Mouse (Mus musculus) kidney, adult 11 months (tissue): ENCODE data around the gene Pwwp2b.

ENCODE experiments used
- DNase-seq: peaks from one replicate; pipeline ENCODE4 v3.0.0; 2022

The Pwwp2b gene

GRCm38 (mm10) chr7:139247881-139248614, at the start of gene Pwwp2b:
Gene Pwwp2b (plus strand): TSS chr7:139248482.
- DNase-seq: peak; percentile 72

GRCm38 (mm10) chr7:139200108-139200507, 48.2 kb upstream of the Pwwp2b start:
- peak; percentile 37 for DNase-seq

- DNase-seq: no peak
These were observed 47.1 kb upstream of the Pwwp2b start for GRCm38 (mm10) chr7:139201209-139201608.

- peak; percentile 11 for DNase-seq
These were observed 40.1 kb upstream of the Pwwp2b start for GRCm38 (mm10) chr7:139208023-139208772.

- DNase-seq: peak; percentile 42
These were observed 39.5 kb upstream of the Pwwp2b start for GRCm38 (mm10) chr7:139208773-139209095.

- peak; percentile 8 for DNase-seq
These were observed 36.5 kb upstream of the Pwwp2b start for GRCm38 (mm10) chr7:139211761-139212160.

- DNase-seq: peak; percentile 98
These were observed 35.2 kb upstream of the Pwwp2b start, which contains the start of the genes Lrrc27 and Stk32c for GRCm38 (mm10) chr7:139212754-139213745. Gene Lrrc27 (plus strand): TSS chr7:139212988. Gene Stk32c (minus strand): TSS chr7:139213307.

- DNase-seq: no peak
These were observed 34.5 kb upstream of the Pwwp2b start for GRCm38 (mm10) chr7:139213751-139214150.

GRCm38 (mm10) chr7:139214160-139214559, 34.1 kb upstream of the Pwwp2b start:
- DNase-seq: peak; percentile 6

- DNase-seq: peak; percentile 3
These were observed 33.5 kb upstream of the Pwwp2b start for GRCm38 (mm10) chr7:139214596-139215340.

GRCm38 (mm10) chr7:139215516-139215915, 32.8 kb upstream of the Pwwp2b start:
- DNase-seq: peak; percentile 1

GRCm38 (mm10) chr7:139215946-139216345, 32.3 kb upstream of the Pwwp2b start:
- no peak for DNase-seq

GRCm38 (mm10) chr7:139216464-139216863, 31.8 kb upstream of the Pwwp2b start:
- DNase-seq: peak; percentile 1

GRCm38 (mm10) chr7:139217046-139217445, 31.2 kb upstream of the Pwwp2b start:
- peak; percentile 1 for DNase-seq

- DNase-seq: peak; percentile 50
These were observed 29.5 kb upstream of the Pwwp2b start for GRCm38 (mm10) chr7:139218641-139219415.

- DNase-seq: peak; percentile 1
These were observed 28.8 kb upstream of the Pwwp2b start for GRCm38 (mm10) chr7:139219486-139219885.

GRCm38 (mm10) chr7:139220303-139220702, 28.0 kb upstream of the Pwwp2b start:
- no peak for DNase-seq

- DNase-seq: no peak
These were observed 27.2 kb upstream of the Pwwp2b start for GRCm38 (mm10) chr7:139221072-139221471.

GRCm38 (mm10) chr7:139221856-139222255, 26.4 kb upstream of the Pwwp2b start:
- no peak for DNase-seq

GRCm38 (mm10) chr7:139222341-139222740, 25.9 kb upstream of the Pwwp2b start:
- no peak for DNase-seq

GRCm38 (mm10) chr7:139224070-139224469, 24.2 kb upstream of the Pwwp2b start:
- DNase-seq: no peak
